Mouse (Mus musculus): ENCODE data around the gene Pmel.

Gene Pmel

GRCm38 (mm10) chr10:128703895-128704294, at the start of gene Pmel:
TSS of gene Pmel (plus strand) at chr10:128704195.
- TF ChIP-seq GATA4 (IDR thresholded peaks at IDR 0.05; ENCODE audit: insufficient replicate concordance, low read length): no peak

GRCm38 (mm10) chr10:128655254-128655653, 48.7 kb upstream of the Pmel start:
- TF ChIP-seq GATA4 (IDR thresholded peaks at IDR 0.05; ENCODE audit: insufficient replicate concordance, low read length): no peak

GRCm38 (mm10) chr10:128656731-128657130, 47.3 kb upstream of the Pmel start:
- no peak for TF ChIP-seq GATA4 (IDR thresholded peaks at IDR 0.05; ENCODE audit: insufficient replicate concordance, low read length)

GRCm38 (mm10) chr10:128657844-128658243, 46.2 kb upstream of the Pmel start:
- no peak for TF ChIP-seq GATA4 (IDR thresholded peaks at IDR 0.05; ENCODE audit: insufficient replicate concordance, low read length)

- no peak for TF ChIP-seq GATA4 (IDR thresholded peaks at IDR 0.05; ENCODE audit: insufficient replicate concordance, low read length)
Measured at GRCm38 (mm10) chr10:128659490-128659889, 44.5 kb upstream of the Pmel start.

GRCm38 (mm10) chr10:128662465-128662864, 41.5 kb upstream of the Pmel start:
- no peak for TF ChIP-seq GATA4 (IDR thresholded peaks at IDR 0.05; ENCODE audit: insufficient replicate concordance, low read length)

GRCm38 (mm10) chr10:128663441-128664220, 40.4 kb upstream of the Pmel start:
- TF ChIP-seq GATA4 (IDR thresholded peaks at IDR 0.05; ENCODE audit: insufficient replicate concordance, low read length): no peak

- TF ChIP-seq GATA4 (IDR thresholded peaks at IDR 0.05; ENCODE audit: insufficient replicate concordance, low read length): no peak
Measured at GRCm38 (mm10) chr10:128664808-128665207, 39.2 kb upstream of the Pmel start.

GRCm38 (mm10) chr10:128665307-128665706, 38.7 kb upstream of the Pmel start:
- TF ChIP-seq GATA4 (IDR thresholded peaks at IDR 0.05; ENCODE audit: insufficient replicate concordance, low read length): no peak

GRCm38 (mm10) chr10:128665806-128666205, 38.2 kb upstream of the Pmel start:
- TF ChIP-seq GATA4 (IDR thresholded peaks at IDR 0.05; ENCODE audit: insufficient replicate concordance, low read length): no peak

GRCm38 (mm10) chr10:128668790-128669672, 35.0 kb upstream of the Pmel start:
- TF ChIP-seq GATA4 (IDR thresholded peaks at IDR 0.05; ENCODE audit: insufficient replicate concordance, low read length): no peak

- no peak for TF ChIP-seq GATA4 (IDR thresholded peaks at IDR 0.05; ENCODE audit: insufficient replicate concordance, low read length)
Measured at GRCm38 (mm10) chr10:128671148-128671547, 32.8 kb upstream of the Pmel start.

- TF ChIP-seq GATA4 (IDR thresholded peaks at IDR 0.05; ENCODE audit: insufficient replicate concordance, low read length): no peak
Measured at GRCm38 (mm10) chr10:128673763-128674468, 30.1 kb upstream of the Pmel start, which contains the start of gene Suox. TSS of gene Suox (minus strand) at chr10:128674073.

- no peak for TF ChIP-seq GATA4 (IDR thresholded peaks at IDR 0.05; ENCODE audit: insufficient replicate concordance, low read length)
Measured at GRCm38 (mm10) chr10:128674469-128675008, 29.5 kb upstream of the Pmel start.

- TF ChIP-seq GATA4 (IDR thresholded peaks at IDR 0.05; ENCODE audit: insufficient replicate concordance, low read length): no peak
Measured at GRCm38 (mm10) chr10:128695411-128695991, 8.5 kb upstream of the Pmel start.
